Mouse (Mus musculus) frontal cortex, postnatal 36 days (tissue): ENCODE data around the gene Gm17469.
"Not testable (repeated sequence)": the region's sequence is repeated elsewhere in the genome, so short reads cannot be mapped to it uniquely, and the experiment has no call there.

Source experiments
- DNase-seq, 2 experiments: peaks; one replicate each; pipeline ENCODE4 v3.0.0; 2022; ENCODE audit warnings: low spot score in 2 of 2

Gene Gm17469

GRCm38 (mm10) chrX:124629593-124629992 is at the start of gene Gm17469:
TSS of gene Gm17469 (plus strand) at chrX:124629893.
- not testable (repeated sequence) for DNase-seq
